Mouse (Mus musculus): ENCODE measurements around the gene Ggnbp2. TPM values are rescaled to one million over a fixed set of nuclear protein-coding genes. Genes with fewer than 3 reads are reported as not detected.

Ggnbp2 gene
- polyA plus RNA-seq, 1 experiment from 2014 or later: 76.8 TPM

- Histone ChIP-seq H3K4me3 (ENCODE audit: low read length) (no peak overlapping the region), H3K4me1 (ENCODE audit: control insufficient read depth, insufficient read depth, low read length) (peaks cover 17% of the 10 kb centered on the region), H3K4me2 (ENCODE audit: low read depth, low read length) (no peak overlapping the region), H3K9ac (ENCODE audit: low read depth, low read length) (no peak overlapping the region), H3K27ac (ENCODE audit: low read length) (no peak overlapping the region), H3K36me3 (ENCODE audit: control insufficient read depth, insufficient read depth, low read length) (0 out of 2 replicates have a peak, but pooled peaks cover 2% of the 10 kb centered on the region), H3K27me3 (replicated peaks; ENCODE audit: control insufficient read depth, insufficient read depth, low read length) (no peaks in the 10 kb centered on the region), H3K9me3 (ENCODE audit: control insufficient read depth, low read length) (no peaks in the 10 kb centered on the region)
- ATAC-seq: no peak
- 88% methylated on average over 9 of the region's 9 CpGs for WGBS
These were observed 49.4 kb downstream of the Ggnbp2 start for GRCm38 (mm10) chr11:84821131-84821770.

GRCm38 (mm10) chr11:84818961-84819692 is 51.5 kb downstream of the Ggnbp2 start, which contains the start of gene Mrm1:
Gene Mrm1, minus strand, starts transcription at chr11:84819515.
- ATAC-seq: peak; percentile 81
- WGBS: under 1% methylated on average over 55 of the region's 55 CpGs
- H3K27me3 ChIP-seq (replicated peaks; ENCODE audit: control insufficient read depth, insufficient read depth, low read length): no peaks in the 10 kb centered on the region

GRCm38 (mm10) chr11:84818085-84818960 is 52.3 kb downstream of the Ggnbp2 start:
- H3K4me2 ChIP-seq (ENCODE audit: low read depth, low read length): peak overlapping the region; percentile 96
- peak; percentile 74 for ATAC-seq
- H3K36me3 ChIP-seq (ENCODE audit: control insufficient read depth, insufficient read depth, low read length): 0 out of 2 replicates have a peak, but pooled peaks cover 2% of the 10 kb centered on the region
- H3K4me1 ChIP-seq (ENCODE audit: control insufficient read depth, insufficient read depth, low read length): peaks cover 13% of the 10 kb centered on the region
- no peaks in the 10 kb centered on the region for H3K27me3 ChIP-seq (replicated peaks; ENCODE audit: control insufficient read depth, insufficient read depth, low read length)
- H3K27ac ChIP-seq (ENCODE audit: low read length): peak overlapping the region; percentile 97
- H3K9ac ChIP-seq (ENCODE audit: low read depth, low read length): peak overlapping the region; percentile 90
- peak overlapping the region; percentile 85 for H3K4me3 ChIP-seq (ENCODE audit: low read length)
- under 1% methylated on average over 39 of the region's 39 CpGs for WGBS
- no peaks in the 10 kb centered on the region for H3K9me3 ChIP-seq (ENCODE audit: control insufficient read depth, low read length)

More at GRCm38 (mm10) chr11:84818961-84819692, 51.5 kb downstream of the Ggnbp2 start, which contains the start of gene Mrm1:
- peak within 1 kb of the TSS; percentile 90 for H3K9ac ChIP-seq (ENCODE audit: low read depth, low read length)
- peak within 1 kb of the TSS; percentile 85 for H3K4me3 ChIP-seq (ENCODE audit: low read length)
- peaks cover 17% of the 10 kb centered on the region for H3K4me1 ChIP-seq (ENCODE audit: control insufficient read depth, insufficient read depth, low read length)
- 0 out of 2 replicates have a peak, but pooled peaks cover 2% of the 10 kb centered on the region for H3K36me3 ChIP-seq (ENCODE audit: control insufficient read depth, insufficient read depth, low read length)
- peak within 1 kb of the TSS; percentile 96 for H3K4me2 ChIP-seq (ENCODE audit: low read depth, low read length)
- H3K27ac ChIP-seq (ENCODE audit: low read length): peak within 1 kb of the TSS; percentile 97
- H3K9me3 ChIP-seq (ENCODE audit: control insufficient read depth, low read length): no peaks in the 10 kb centered on the region

- Histone ChIP-seq H3K9me3 (ENCODE audit: control insufficient read depth, low read length) (no peaks in the 10 kb centered on the region), H3K27me3 (replicated peaks; ENCODE audit: control insufficient read depth, insufficient read depth, low read length) (no peaks in the 10 kb centered on the region), H3K36me3 (ENCODE audit: control insufficient read depth, insufficient read depth, low read length) (peaks cover 3% of the 10 kb centered on the region; the same call in 1 of the 2 replicates), H3K4me3 (ENCODE audit: low read length) (no peak overlapping the region), H3K27ac (ENCODE audit: low read length) (no peak overlapping the region), H3K9ac (ENCODE audit: low read depth, low read length) (no peak overlapping the region), H3K4me1 (ENCODE audit: control insufficient read depth, insufficient read depth, low read length) (peaks cover 4% of the 10 kb centered on the region), H3K4me2 (ENCODE audit: low read depth, low read length) (no peak overlapping the region)
- no peak for ATAC-seq
- 81% methylated on average over 6 of the region's 6 CpGs for WGBS
These were observed 53.3 kb downstream of the Ggnbp2 start for GRCm38 (mm10) chr11:84817362-84817761.

- no peak overlapping the region for H3K27ac ChIP-seq (ENCODE audit: low read length)
- WGBS: 60% methylated on average over 13 of the region's 13 CpGs
- H3K4me3 ChIP-seq (ENCODE audit: low read length): no peak overlapping the region
- no peaks in the 10 kb centered on the region for H3K27me3 ChIP-seq (replicated peaks; ENCODE audit: control insufficient read depth, insufficient read depth, low read length)
- H3K36me3 ChIP-seq (ENCODE audit: control insufficient read depth, insufficient read depth, low read length): peaks cover 3% of the 10 kb centered on the region; the same call in 1 of the 2 replicates
- H3K4me2 ChIP-seq (ENCODE audit: low read depth, low read length): no peak overlapping the region
- no peak for ATAC-seq
- H3K4me1 ChIP-seq (ENCODE audit: control insufficient read depth, insufficient read depth, low read length): no peaks in the 10 kb centered on the region
- H3K9ac ChIP-seq (ENCODE audit: low read depth, low read length): no peak overlapping the region
- H3K9me3 ChIP-seq (ENCODE audit: control insufficient read depth, low read length): no peaks in the 10 kb centered on the region
These were observed 56.7 kb downstream of the Ggnbp2 start for GRCm38 (mm10) chr11:84813724-84814510.

GRCm38 (mm10) chr11:84804373-84804772 is 66.2 kb downstream of the Ggnbp2 start:
- no peak for ATAC-seq
- H3K27me3 ChIP-seq (replicated peaks; ENCODE audit: control insufficient read depth, insufficient read depth, low read length): no peaks in the 10 kb centered on the region
- no peaks in the 10 kb centered on the region for H3K9me3 ChIP-seq (ENCODE audit: control insufficient read depth, low read length)
- no peaks in the 10 kb centered on the region for H3K4me1 ChIP-seq (ENCODE audit: control insufficient read depth, insufficient read depth, low read length)
- no peaks in the 10 kb centered on the region for H3K36me3 ChIP-seq (ENCODE audit: control insufficient read depth, insufficient read depth, low read length)
- no peak overlapping the region for H3K4me2 ChIP-seq (ENCODE audit: low read depth, low read length)
- WGBS: 87% methylated on average over 4 of the region's 4 CpGs
- H3K9ac ChIP-seq (ENCODE audit: low read depth, low read length): no peak overlapping the region
- H3K4me3 ChIP-seq (ENCODE audit: low read length): no peak overlapping the region
- H3K27ac ChIP-seq (ENCODE audit: low read length): no peak overlapping the region

- ATAC-seq: no peak
- H3K4me2 ChIP-seq (ENCODE audit: low read depth, low read length): no peak overlapping the region
- WGBS: 19% methylated on average over 21 of the region's 21 CpGs
These were observed 72.8 kb downstream of the Ggnbp2 start for GRCm38 (mm10) chr11:84797627-84798353.

GRCm38 (mm10) chr11:84797026-84797425 is 73.6 kb downstream of the Ggnbp2 start:
- no peaks in the 10 kb centered on the region for H3K4me1 ChIP-seq (ENCODE audit: control insufficient read depth, insufficient read depth, low read length)
- no peaks in the 10 kb centered on the region for H3K36me3 ChIP-seq (ENCODE audit: control insufficient read depth, insufficient read depth, low read length)
- H3K9me3 ChIP-seq (ENCODE audit: control insufficient read depth, low read length): no peaks in the 10 kb centered on the region
- no peak overlapping the region for H3K4me2 ChIP-seq (ENCODE audit: low read depth, low read length)
- H3K27me3 ChIP-seq (replicated peaks; ENCODE audit: control insufficient read depth, insufficient read depth, low read length): no peaks in the 10 kb centered on the region
- no peak for ATAC-seq
- H3K9ac ChIP-seq (ENCODE audit: low read depth, low read length): no peak overlapping the region
- 42% methylated on average over 10 of the region's 10 CpGs for WGBS
- H3K27ac ChIP-seq (ENCODE audit: low read length): no peak overlapping the region
- no peak overlapping the region for H3K4me3 ChIP-seq (ENCODE audit: low read length)

More at GRCm38 (mm10) chr11:84797627-84798353, 72.8 kb downstream of the Ggnbp2 start:
- Histone ChIP-seq H3K36me3 (ENCODE audit: control insufficient read depth, insufficient read depth, low read length) (no peaks in the 10 kb centered on the region), H3K9ac (ENCODE audit: low read depth, low read length) (no peak overlapping the region), H3K27ac (ENCODE audit: low read length) (no peak overlapping the region), H3K4me1 (ENCODE audit: control insufficient read depth, insufficient read depth, low read length) (no peaks in the 10 kb centered on the region), H3K9me3 (ENCODE audit: control insufficient read depth, low read length) (no peaks in the 10 kb centered on the region), H3K27me3 (replicated peaks; ENCODE audit: control insufficient read depth, insufficient read depth, low read length) (no peaks in the 10 kb centered on the region), H3K4me3 (ENCODE audit: low read length) (no peak overlapping the region)

Measured in intestine, embryonic 16.5 days (tissue).